Mouse (Mus musculus) spleen, adult 2 months (tissue): ENCODE measurements at regions not wholly inside any gene's neighbourhood (a gene's known extent, or its start where the extent isn't known, plus 50 kb on each side); places are given as distances from the start of the nearest gene placed in this dataset.

Experiments used
- CTCF ChIP-seq: fragments of 200-500 bp; IDR thresholded peaks from 2 replicates; pipeline ENCODE4 v1.5.1; 2011; ENCODE audit warnings: mild to moderate bottlenecking, inconsistent platforms; ENCODE audit not compliant: insufficient read depth, insufficient read length, insufficient replicate concordance; ENCODE audit errors: extremely low read depth
- POLR2A ChIP-seq: fragments of 200-500 bp; IDR thresholded peaks from 2 replicates; pipeline ENCODE4 v1.6.1; 2011; ENCODE audit warnings: low read depth, low read length, inconsistent platforms

DNA sequence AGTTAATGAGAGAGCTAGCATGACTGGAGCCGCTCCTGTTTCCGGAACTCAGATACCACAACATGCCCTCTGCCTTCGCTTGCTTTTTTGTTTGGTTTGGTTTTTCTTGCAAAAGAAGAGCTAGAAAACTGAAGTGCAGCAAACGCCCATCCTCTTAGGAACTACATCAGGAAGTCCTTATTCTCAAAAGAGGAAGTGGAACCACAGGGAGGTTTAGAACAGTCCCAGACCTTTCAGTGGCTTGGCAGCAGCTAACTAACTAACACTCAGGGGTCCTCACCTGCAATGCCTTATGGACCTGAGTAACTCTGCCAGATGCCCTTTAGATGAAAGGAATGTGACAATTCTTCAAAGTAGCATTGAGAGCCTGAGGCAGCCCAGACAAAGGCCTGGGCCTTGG is 168.2 kb downstream of the Wdr11 start:
- TF ChIP-seq CTCF (no peak), POLR2A (no peak)
